Mouse (Mus musculus) olfactory bulb, adult 2 months (tissue): ENCODE results near the gene Mecp2.

ENCODE experiments used
- CTCF ChIP-seq: fragments of 200-500 bp; IDR thresholded peaks from 2 replicates; pipeline ENCODE4 v1.5.1; 2012; ENCODE audit warnings: low read depth, mild to moderate bottlenecking, low read length, moderate library complexity; ENCODE audit not compliant: insufficient read depth
- POLR2A ChIP-seq: fragments of 200-500 bp; IDR thresholded peaks from 2 replicates; pipeline ENCODE4 v1.6.1; 2012; ENCODE audit warnings: mild to moderate bottlenecking, low read depth, low read length, moderate library complexity; ENCODE audit not compliant: insufficient read depth

- TF ChIP-seq POLR2A (no peak), CTCF (no peak)
Measured at GRCm38 (mm10) chrX:74108747-74109146, 26.4 kb downstream of the Mecp2 start.
